Mouse (Mus musculus) stomach, embryonic 15.5 days (tissue): ENCODE measurements around the gene Ppm1n. TPM values are rescaled to one million over a fixed set of nuclear protein-coding genes. Genes with fewer than 3 reads are reported as not detected.

ENCODE experiments used
- polyA plus RNA-seq: library from polyadenylated mRNA; unstranded; fragments of >200 nt; fragmentation: Nextera tagmentation; extraction: Ambion mirVana; gene quantifications from 2 replicates; pipeline ENCODE4 v1.2.1, GENCODE M21; 2015

Gene Ppm1n
- polyA plus RNA-seq, 1 experiment from 2014 or later: 0.33 TPM

Other genes starting within 250 kb of the Ppm1n start
- not detected in 2 replicates for gene Rsph6a, start 225.4 kb downstream of the Ppm1n start, polyA plus RNA-seq
- gene Dmwd, start 203.8 kb downstream of the Ppm1n start, polyA plus RNA-seq: 13.7 and 15.1 TPM in 2 replicates
- 73.9 and 77.2 TPM in 2 replicates for gene Dmpk, start 196.2 kb downstream of the Ppm1n start, polyA plus RNA-seq
- 10.8 and 12.1 TPM in 2 replicates for gene Six5, start 185.5 kb downstream of the Ppm1n start, polyA plus RNA-seq
- 2.8 and 3.2 TPM in 2 replicates for gene Gm4969, start 161.7 kb downstream of the Ppm1n start, polyA plus RNA-seq
- 11.6 and 12.8 TPM in 2 replicates for gene Fbxo46, start 160.2 kb downstream of the Ppm1n start, polyA plus RNA-seq
- 13.5 and 14.7 TPM in 2 replicates for gene Qpctl, start 130.8 kb downstream of the Ppm1n start, polyA plus RNA-seq
- 131 and 141 TPM in 2 replicates for gene Snrpd2, start 130.3 kb downstream of the Ppm1n start, polyA plus RNA-seq
- 2.3 and 2.9 TPM in 2 replicates for gene Gipr, start 113.9 kb downstream of the Ppm1n start, polyA plus RNA-seq
- gene Eml2, start 103.6 kb downstream of the Ppm1n start, polyA plus RNA-seq: 10.6 and 10.7 TPM in 2 replicates
- 1.5 and 1.6 TPM in 2 replicates for gene Gpr4, start 67.5 kb downstream of the Ppm1n start, polyA plus RNA-seq
- gene Opa3, start 51.7 kb downstream of the Ppm1n start, polyA plus RNA-seq: 32.3 and 34.5 TPM in 2 replicates
- gene Vasp, start 8.2 kb downstream of the Ppm1n start, polyA plus RNA-seq: 106 and 111 TPM in 2 replicates
- gene Rtn2, start 2.6 kb upstream of the Ppm1n start, polyA plus RNA-seq: 10.6 and 13.9 TPM in 2 replicates
- gene Fosb, start 30.0 kb upstream of the Ppm1n start, polyA plus RNA-seq: 0.12 and 0.17 TPM in 2 replicates
- 63.7 and 66.5 TPM in 2 replicates for gene Ercc1, start 64.7 kb upstream of the Ppm1n start, polyA plus RNA-seq
- gene Cd3eap, start 79.4 kb upstream of the Ppm1n start, polyA plus RNA-seq: 24.9 and 26.1 TPM in 2 replicates
- 7.8 and 8.9 TPM in 2 replicates for gene Ppp1r13l, start 79.7 kb upstream of the Ppm1n start, polyA plus RNA-seq
- gene Ercc2, start 101.9 kb upstream of the Ppm1n start, polyA plus RNA-seq: 13.5 and 14.8 TPM in 2 replicates
- 9.7 and 10.4 TPM in 2 replicates for gene Klc3, start 124.0 kb upstream of the Ppm1n start, polyA plus RNA-seq
- gene Ckm, start 124.7 kb upstream of the Ppm1n start, polyA plus RNA-seq: 17.4 and 19.1 TPM in 2 replicates
- 7.8 and 7.9 TPM in 2 replicates for gene Mark4, start 178.8 kb upstream of the Ppm1n start, polyA plus RNA-seq
- 0.94 and 1.3 TPM in 2 replicates for gene Exoc3l2, start 183.3 kb upstream of the Ppm1n start, polyA plus RNA-seq
- 2.2 and 2.4 TPM in 2 replicates for gene Bloc1s3, start 228.3 kb upstream of the Ppm1n start, polyA plus RNA-seq
- 103 and 105 TPM in 2 replicates for gene Trappc6a, start 228.3 kb upstream of the Ppm1n start, polyA plus RNA-seq
- 0.30 and 0.83 TPM in 2 replicates for gene Nkpd1, start 237.8 kb upstream of the Ppm1n start, polyA plus RNA-seq